17 mouse cellular contexts compared by ENCODE assay signal in the genomic region with DNA sequence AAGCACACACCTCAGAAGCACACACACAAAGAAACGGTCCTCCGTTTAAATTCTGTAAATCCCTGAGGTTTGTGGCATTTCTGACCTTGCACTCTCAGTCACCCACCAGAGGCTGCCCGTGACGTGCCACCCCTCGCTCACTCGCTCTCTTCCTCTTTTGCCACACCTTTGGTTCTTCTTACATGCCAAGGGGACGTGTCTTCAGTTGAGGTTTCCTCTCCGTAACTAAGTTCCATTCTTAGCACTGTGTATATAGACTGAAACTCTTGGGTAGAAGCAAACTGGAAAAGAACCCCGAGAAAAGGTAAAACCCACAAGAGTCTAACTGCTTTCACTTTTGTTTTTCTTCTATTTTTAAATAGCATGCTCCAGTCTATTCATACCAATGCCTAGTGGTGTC. TPM values are rescaled to one million over a fixed set of nuclear protein-coding genes. Genes with fewer than 3 reads are reported as not detected.
DNase-seq lines count a peak whose midpoint lies in the region; ATAC-seq and TF ChIP-seq lines count a peak whose summit lies in the region.
"Had no signal": no experiment of that assay in that cellular context is flagged by ENCODE, and none has a peak within 500 bp of the region (broad histone marks: within the 10 kb centered on the region; RNA-seq: fewer than 3 reads in every experiment).

No protein-coding gene starts in this region.

- 95% methylated on average over 9 of the region's 9 CpGs for WGBS in midbrain, embryonic 16.5 days

- H3K9me3 ChIP-seq in CH12.LX (replicated peaks; ENCODE audit: low read length), result no peaks in the 10 kb centered on the region
- no peaks in the 10 kb centered on the region for H3K9me3 ChIP-seq in midbrain, embryonic 16.5 days (replicated peaks; ENCODE audit: control insufficient read depth, low read length, poor library complexity, severe bottlenecking)
- H3K9me3 ChIP-seq: embryonic facial prominence, embryonic 13.5 days; liver, embryonic 13.5 days had no signal

- peaks cover 8 to 30% of the 10 kb centered on the region in 2 experiments; a peak in 3 of 4 replicates for H3K4me1 ChIP-seq in CH12.LX (ENCODE audit: control insufficient read depth in 1 of 2, insufficient read depth in 2 of 2)
- H3K4me1 ChIP-seq in midbrain, embryonic 16.5 days (ENCODE audit: control insufficient read depth, insufficient read depth, low read length), result no peaks in the 10 kb centered on the region
- H3K4me1 ChIP-seq: embryonic facial prominence, embryonic 13.5 days; liver, embryonic 13.5 days had no signal

- in situ Hi-C loops in CH12.LX (cut with MboI; ENCODE audit: low pct_ligation_motif_present, low pct_unique_long_range_greater_than_20kb, low sequenced_read_pairs), result no loop called here

- peak overlapping the region; percentile 22 to 36 (median 25) for H3K4me3 ChIP-seq in CH12.LX (replicated peaks in 1 of 3; ENCODE audit: low read depth in 2 of 3, low read length in 2 of 3, poor library complexity in 1 of 3)
- no peak overlapping the region for H3K4me3 ChIP-seq in midbrain, embryonic 16.5 days (ENCODE audit: low read depth, low read length)
- H3K4me3 ChIP-seq: embryonic facial prominence, embryonic 13.5 days; heart, adult 2 months; liver, embryonic 13.5 days had no signal

- ATAC-seq in megakaryocyte, adult 5-6 weeks (ENCODE audit: poor library complexity, severe bottlenecking), result peak; percentile 92
- ATAC-seq in midbrain, embryonic 16.5 days, result no peak
- ATAC-seq: forebrain, embryonic 16.5 days; intestine, postnatal 0 days had no signal

- no peak for TF ChIP-seq POLR2A in CH12.LX (IDR thresholded peaks at IDR 0.05; ENCODE audit: low read depth, low read length)

- TF ChIP-seq CTCF in CH12.LX (conservative IDR thresholded peaks at IDR 0.05 in 1 of 2, IDR thresholded peaks at IDR 0.05 in 1 of 2; ENCODE audit: low read depth in 2 of 2, low read length in 2 of 2), result 0 out of 4 replicates have a peak, but pooled peaks of 1 of the 2 experiments have one; percentile 4

- no peak overlapping the region; the same call in 1 of the 2 replicates for H3K27ac ChIP-seq in CH12.LX (ENCODE audit: insufficient read depth, low read depth)
- no peak overlapping the region for H3K27ac ChIP-seq in midbrain, embryonic 16.5 days (ENCODE audit: low read length)
- H3K27ac ChIP-seq: embryonic facial prominence, embryonic 13.5 days; heart, adult 2 months; liver, embryonic 13.5 days; stomach, postnatal 0 days had no signal

- dilution Hi-C loops in CH12.LX (cut with MboI; ENCODE audit: extremely low pct_ligation_motif_present, extremely low pct_unique_long_range_greater_than_20kb, low sequenced_read_pairs), result no loop called here

- peak; percentile 42 for DNase-seq in 416B (ENCODE audit: low read depth)
- DNase-seq in CH12.LX (ENCODE audit: extremely low read depth), result peak; percentile 87
- peak; percentile 61 to 64 for DNase-seq in spleen, postnatal 36 days (ENCODE audit: low spot score in 2 of 2)
- no peak for DNase-seq in kidney, postnatal 10 days
- no peak for DNase-seq in kidney, adult 9 months
- DNase-seq in heart, adult 11 months, result no peak
- DNase-seq: cerebellum, adult 9-10 months; heart, adult 2 months; heart, postnatal 14 days; liver, embryonic 13.5 days; right cerebral cortex, adult 18-20 months had no signal

- TF ChIP-seq EP300 in CH12.LX (IDR thresholded peaks at IDR 0.05; ENCODE audit: low read length), result peak; percentile 83

- H3K36me3 ChIP-seq in CH12.LX (replicated peaks in 1 of 2; ENCODE audit: control insufficient read depth in 1 of 2, insufficient read depth in 1 of 2, low read length in 1 of 2), result peaks cover 0 to 3% of the 10 kb centered on the region in 2 experiments
- no peaks in the 10 kb centered on the region for H3K36me3 ChIP-seq in midbrain, embryonic 16.5 days (ENCODE audit: control insufficient read depth, insufficient read depth, low read length)
- H3K36me3 ChIP-seq: embryonic facial prominence, embryonic 13.5 days; liver, embryonic 13.5 days had no signal

- TF ChIP-seq RAD21 in CH12.LX (IDR thresholded peaks at IDR 0.05; ENCODE audit: low read depth, low read length), result peak; percentile 8

- no peak overlapping the region for H3K9ac ChIP-seq in CH12.LX (ENCODE audit: insufficient read depth, low read depth)
- H3K9ac ChIP-seq in midbrain, embryonic 16.5 days (ENCODE audit: low read depth, low read length), result no peak overlapping the region
- H3K9ac ChIP-seq: embryonic facial prominence, embryonic 13.5 days; liver, embryonic 13.5 days had no signal

- H3K79me2 ChIP-seq in CH12.LX (replicated peaks; ENCODE audit: control insufficient read depth, extremely low read depth, insufficient read depth, poor library complexity, severe bottlenecking), result no peaks in the 10 kb centered on the region

- no peaks in the 10 kb centered on the region for H3K27me3 ChIP-seq in CH12.LX (replicated peaks)
- no peaks in the 10 kb centered on the region for H3K27me3 ChIP-seq in midbrain, embryonic 16.5 days (ENCODE audit: control insufficient read depth, insufficient read depth, low read depth, low read length)
- H3K27me3 ChIP-seq: embryonic facial prominence, embryonic 13.5 days; liver, embryonic 13.5 days had no signal

- H3K4me2 ChIP-seq in CH12.LX (ENCODE audit: insufficient read depth, low read depth, poor library complexity, severe bottlenecking), result peak overlapping the region; percentile 18
- H3K4me2 ChIP-seq in midbrain, embryonic 16.5 days (ENCODE audit: low read length), result no peak overlapping the region
- H3K4me2 ChIP-seq: embryonic facial prominence, embryonic 13.5 days; liver, embryonic 13.5 days had no signal

TF ChIP-seq in CH12.LX, 34 proteins besides CTCF, POLR2A, EP300 and RAD21:
- TF ChIP-seq ELF1 (IDR thresholded peaks at IDR 0.05; ENCODE audit: low read depth, low read length) (no peak), UBTF (IDR thresholded peaks at IDR 0.05; ENCODE audit: low read depth, low read length) (no peak), HCFC1 (IDR thresholded peaks at IDR 0.05; ENCODE audit: low read depth, low read length) (peak; percentile 33; the same call in 1 of the 2 replicates), ZNF384 (IDR thresholded peaks at IDR 0.05; ENCODE audit: low read depth, low read length) (no peak), ZKSCAN1 (IDR thresholded peaks at IDR 0.05; ENCODE audit: borderline replicate concordance, low read depth, low read length) (no peak), MXI1 (IDR thresholded peaks at IDR 0.05; ENCODE audit: low read depth, low read length) (peak; percentile 20; the same call in 1 of the 2 replicates), MYC (IDR thresholded peaks at IDR 0.05; ENCODE audit: low read depth, low read length) (no peak), MAX (IDR thresholded peaks at IDR 0.05; ENCODE audit: low read length) (no peak; the same call in 1 of the 2 replicates), USF2 (conservative IDR thresholded peaks at IDR 0.05; ENCODE audit: low read depth, low read length) (no peak), E2F4 (IDR thresholded peaks at IDR 0.05; ENCODE audit: insufficient replicate concordance, low read depth, low read length) (no peak), TBP (conservative IDR thresholded peaks at IDR 0.05; ENCODE audit: low read depth, low read length) (no peak), PAX5 (IDR thresholded peaks at IDR 0.05; ENCODE audit: low read length) (no peak), BHLHE40 (IDR thresholded peaks at IDR 0.05; ENCODE audit: low read depth, low read length) (peak; percentile 98), JUN (IDR thresholded peaks at IDR 0.05; ENCODE audit: insufficient read depth, low read depth, low read length) (peak; percentile 32; the same call in 1 of the 2 replicates), IRF4 (IDR thresholded peaks at IDR 0.05; ENCODE audit: low read depth, low read length) (peak; percentile 84), MAFK (IDR thresholded peaks at IDR 0.05; ENCODE audit: insufficient replicate concordance, low read length) (peak; percentile 74), CHD1 (IDR thresholded peaks at IDR 0.05; ENCODE audit: low read depth, low read length) (no peak), NELFE (IDR thresholded peaks at IDR 0.05; ENCODE audit: low read depth, low read length) (no peak), SIN3A (IDR thresholded peaks at IDR 0.05; ENCODE audit: low read length) (no peak; the same call in 1 of the 2 replicates), SMC3 (IDR thresholded peaks at IDR 0.05; ENCODE audit: low read depth, low read length) (no peak), POLR2AphosphoS2 (IDR thresholded peaks at IDR 0.05; ENCODE audit: low read depth, low read length) (no peak), ETS1 (conservative IDR thresholded peaks at IDR 0.05; ENCODE audit: low read depth, low read length) (peak; percentile 96), MAZ (IDR thresholded peaks at IDR 0.05; ENCODE audit: low read depth, low read length) (no peak), ZC3H11A (IDR thresholded peaks at IDR 0.05; ENCODE audit: low read depth, low read length) (no peak), GABPA (IDR thresholded peaks at IDR 0.05; ENCODE audit: insufficient replicate concordance, low read depth, low read length) (no peak), JUND (conservative IDR thresholded peaks at IDR 0.05; ENCODE audit: low read depth, low read length) (peak; percentile 50; the same call in 1 of the 2 replicates), MEF2A (IDR thresholded peaks at IDR 0.05; ENCODE audit: borderline replicate concordance, low read depth, low read length) (peak; percentile 97), CHD2 (IDR thresholded peaks at IDR 0.05; ENCODE audit: low read length) (peak; percentile 65; the same call in 1 of the 2 replicates), NRF1 (IDR thresholded peaks at IDR 0.05; ENCODE audit: low read depth, low read length) (no peak), RCOR1 (conservative IDR thresholded peaks at IDR 0.05; ENCODE audit: low read depth, low read length) (peak; percentile 80; the same call in 1 of the 2 replicates), KAT2A (IDR thresholded peaks at IDR 0.05; ENCODE audit: insufficient replicate concordance, low read length) (0 out of 2 replicates have a peak, but pooled peaks have one; percentile 42), TCF12 (IDR thresholded peaks at IDR 0.05; ENCODE audit: low read depth, low read length) (peak; percentile 44; the same call in 1 of the 2 replicates), USF1 (IDR thresholded peaks at IDR 0.05; ENCODE audit: low read depth, low read length) (no peak), ZMIZ1 (IDR thresholded peaks at IDR 0.05; ENCODE audit: low read depth, low read length) (no peak)

RNA-seq across cellular contexts. Expression of a gene that starts 23.2 kb away (rescaled TPM):
- total RNA-seq in CH12.LX (2012; rRNA removed) (25.8 and 39.0 TPM in 2 replicates), CH12.LX (2014; rRNA removed) (10.3 and 11.2 TPM in 2 replicates)
- polyA plus RNA-seq in CH12.LX (2012; ENCODE audit: insufficient read length, low read depth), result 23.8 and 28.4 TPM in 2 replicates
- total RNA-seq in megakaryocyte, adult 5-6 weeks (2015), result 25.3 and 27.3 TPM in 2 replicates
- total RNA-seq in megakaryocyte, adult 5-6 weeks (2017), result 22.8 and 25.4 TPM in 2 replicates
- 25.9 and 38.5 TPM in 2 replicates for polyA plus RNA-seq in midbrain, embryonic 16.5 days (2015; fragmentation: Nextera tagmentation; extraction: Ambion mirVana)

Comparison
In these comparisons a context has a peak if more than half of its experiments do, and no peak if none do; other contexts are left out.
1. DNase-seq: peak in 416B (single experiment), CH12.LX (single experiment) and spleen, postnatal 36 days (2 of 2); none in kidney, postnatal 10 days (single experiment), kidney, adult 9 months (single experiment) and heart, adult 11 months (single experiment).